Mouse (Mus musculus) kidney, postnatal 36 days (tissue): ENCODE data around the gene Pfdn6.

Experiments used
- DNase-seq, 2 experiments: peaks; one replicate each; pipeline ENCODE4 v3.0.0; 2021 to 2022; ENCODE audit warnings: mixed read lengths in 2 of 2

The Pfdn6 gene

DNA sequence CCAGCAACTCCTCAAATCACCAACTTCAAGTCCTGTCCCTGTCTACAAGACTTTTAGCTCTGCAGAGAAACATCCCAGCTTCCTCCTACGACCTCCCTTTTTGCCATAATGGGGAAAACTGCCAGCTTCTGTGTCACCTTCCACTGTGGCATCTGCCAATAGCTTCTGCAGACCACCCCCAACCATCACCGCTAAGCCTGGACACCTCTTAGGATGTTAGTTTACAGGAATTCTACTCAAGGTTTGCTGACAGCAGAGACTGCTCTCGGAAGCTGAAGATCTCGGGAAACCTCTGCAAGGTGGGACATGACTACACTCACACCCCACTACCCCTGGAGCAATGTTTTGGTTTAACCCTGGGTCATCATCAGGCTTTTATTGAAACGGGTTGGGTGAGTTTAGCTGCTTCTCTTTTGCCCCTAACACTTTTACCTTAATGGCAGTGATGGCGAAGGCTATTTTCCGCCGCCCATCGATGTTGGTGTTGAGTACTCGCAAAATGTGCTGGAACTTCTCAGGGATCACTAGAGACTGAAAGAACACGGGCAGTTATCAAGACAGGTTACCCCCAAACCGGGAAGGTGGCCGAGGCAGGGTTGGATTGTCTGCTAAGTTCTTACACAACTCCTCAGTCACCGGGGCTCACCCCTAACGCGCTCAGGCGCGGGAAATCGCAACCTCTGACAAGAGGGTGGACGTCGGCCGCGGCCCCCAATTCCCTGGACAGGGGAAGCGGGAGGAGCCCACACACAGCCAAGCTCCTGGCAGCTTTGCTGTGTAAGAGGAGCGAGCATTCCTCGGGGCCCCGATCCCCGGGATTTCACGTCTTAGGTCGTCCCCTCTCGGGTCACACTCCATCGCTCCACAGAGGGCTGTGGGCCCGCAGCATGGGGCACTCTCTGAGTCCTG lies 14.8 kb upstream of the Pfdn6 start:
- DNase-seq = no peak

DNA sequence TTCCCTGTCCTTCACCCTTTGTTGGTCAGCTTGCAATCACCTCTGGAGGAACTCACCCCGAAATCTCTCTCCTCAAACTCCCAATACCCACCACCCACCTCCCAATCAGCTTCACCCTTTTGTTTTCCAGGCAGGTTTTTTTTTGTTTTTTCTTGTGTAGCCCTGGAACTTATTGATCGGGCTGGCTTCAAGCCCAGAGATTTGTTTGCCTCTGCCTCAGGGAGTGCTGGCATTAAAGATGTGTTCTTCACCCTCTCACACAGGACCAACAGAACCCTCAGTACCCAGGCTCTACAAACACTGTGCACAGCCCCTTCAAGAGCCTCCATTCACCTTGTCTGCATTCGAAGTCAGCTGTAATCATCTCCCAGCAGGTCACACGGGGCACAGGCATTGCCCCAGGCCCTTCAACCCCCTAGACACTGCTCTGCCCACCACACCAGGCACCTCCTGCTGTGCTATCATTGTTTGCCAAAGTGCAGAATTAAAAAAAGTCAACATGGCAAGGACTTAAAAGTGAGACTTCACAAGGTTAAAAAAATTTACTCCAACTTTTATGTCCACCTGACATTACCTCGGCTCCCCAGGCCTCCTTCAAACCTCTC lies 13.9 kb upstream of the Pfdn6 start:
- DNase-seq = no peak

DNA sequence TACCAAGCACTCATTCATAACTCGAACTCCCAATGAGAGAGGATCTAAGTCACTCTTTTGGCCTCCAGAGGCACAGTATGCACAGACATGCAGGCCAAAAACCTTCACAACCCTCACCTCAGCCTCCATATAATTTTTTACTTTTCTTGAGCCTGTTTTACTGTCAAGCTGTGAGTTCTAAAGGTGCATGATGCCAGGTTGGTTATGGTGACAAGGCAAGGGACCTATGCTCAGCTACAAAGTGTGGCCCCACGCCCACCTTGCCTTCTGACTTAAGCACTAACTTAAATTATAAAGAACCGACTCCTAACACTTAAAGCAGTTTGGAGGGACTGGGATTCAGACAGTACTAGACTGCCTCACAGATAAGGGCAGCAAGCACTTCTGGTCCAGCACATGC lies 13.2 kb upstream of the Pfdn6 start:
- no peak for DNase-seq

DNA sequence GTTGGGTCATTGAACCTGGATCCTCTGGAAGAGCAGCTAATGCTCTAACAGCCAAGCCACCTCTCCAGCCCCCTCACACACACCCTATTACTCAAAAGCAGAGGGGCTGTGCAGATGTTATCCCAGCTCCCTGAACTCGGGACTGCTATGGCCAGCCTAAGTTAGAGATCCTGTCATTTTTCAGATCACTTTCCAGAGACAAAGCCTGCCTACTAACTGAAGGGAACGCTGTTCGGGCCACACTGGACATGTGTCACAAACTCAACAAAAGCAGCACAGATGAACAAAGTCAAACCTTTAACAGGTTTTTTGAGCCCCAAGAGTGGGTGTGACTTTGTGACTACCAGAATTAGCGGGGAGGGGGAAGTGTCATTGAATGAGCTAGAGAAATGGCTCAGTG lies 12.7 kb upstream of the Pfdn6 start:
- no peak for DNase-seq

DNA sequence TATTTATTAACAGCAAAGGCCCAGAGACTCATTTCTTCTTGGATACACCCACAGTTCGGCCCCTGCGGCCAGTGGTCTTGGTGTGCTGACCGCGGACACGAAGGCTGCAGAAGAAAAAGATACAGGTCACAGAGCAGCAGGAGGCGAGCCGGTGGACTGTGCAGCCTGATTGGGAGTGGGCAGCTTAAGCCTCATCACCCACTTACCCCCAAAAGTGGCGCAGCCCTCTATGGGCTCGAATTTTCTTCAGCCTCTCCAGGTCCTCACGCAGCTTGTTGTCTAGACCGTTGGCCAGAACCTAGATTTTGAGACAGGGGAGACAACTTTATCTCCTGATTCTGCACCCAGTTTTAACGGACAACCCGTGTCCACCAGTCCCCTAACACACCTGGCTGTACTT lies 11.9 kb upstream of the Pfdn6 start:
- DNase-seq = peak in 1 of 2 experiments; percentile 4

DNA sequence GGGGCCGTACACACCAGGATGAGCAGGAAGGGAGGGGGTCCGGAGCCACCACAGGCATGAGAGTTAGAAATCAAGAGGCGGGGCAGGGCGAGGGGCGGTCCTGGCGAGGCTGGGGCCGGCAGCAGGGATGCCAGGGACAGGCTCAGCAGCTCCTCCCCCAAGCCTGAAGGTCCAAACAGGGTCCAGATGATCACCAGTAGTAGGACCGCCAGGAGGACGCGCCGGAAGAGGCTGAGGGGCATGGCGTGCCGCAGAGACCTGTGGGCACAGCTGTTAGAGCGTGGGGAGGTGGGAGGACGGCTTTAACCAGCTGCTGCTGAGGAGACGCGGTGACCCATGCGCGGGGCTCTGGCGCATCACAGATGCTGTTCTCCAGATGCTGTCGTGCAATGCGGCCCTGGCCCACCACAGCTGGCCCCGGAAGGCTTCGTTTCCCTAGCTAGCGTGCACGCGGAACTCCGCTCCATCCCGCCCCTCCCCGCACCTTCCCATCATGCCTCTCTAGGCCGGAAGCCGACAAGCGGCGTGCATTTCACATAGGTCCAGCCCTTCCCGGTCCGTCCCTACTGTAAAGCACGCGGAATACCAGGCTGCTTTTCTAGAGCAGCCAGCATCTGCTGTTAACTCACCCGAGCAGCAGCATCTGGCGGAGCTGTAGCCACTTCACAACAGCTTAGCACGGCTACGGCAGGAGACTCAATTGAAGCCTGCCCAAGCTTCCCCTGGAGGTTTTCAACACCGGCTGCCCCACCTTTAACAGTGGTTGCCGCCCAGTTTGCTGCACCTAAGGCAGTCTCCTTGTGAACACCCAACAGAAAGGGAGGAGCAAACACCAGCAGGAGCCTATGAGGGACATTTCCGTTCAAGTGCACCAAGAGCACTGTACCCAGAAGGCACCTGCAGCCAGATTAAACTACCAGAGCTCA lies 11.1 kb upstream of the Pfdn6 start, which contains the start of gene B3galt4:
TSS of gene B3galt4 (minus strand) at position 468 of the 926 bp plus-strand sequence.
- peak; percentile 81 to 90 for DNase-seq

DNA sequence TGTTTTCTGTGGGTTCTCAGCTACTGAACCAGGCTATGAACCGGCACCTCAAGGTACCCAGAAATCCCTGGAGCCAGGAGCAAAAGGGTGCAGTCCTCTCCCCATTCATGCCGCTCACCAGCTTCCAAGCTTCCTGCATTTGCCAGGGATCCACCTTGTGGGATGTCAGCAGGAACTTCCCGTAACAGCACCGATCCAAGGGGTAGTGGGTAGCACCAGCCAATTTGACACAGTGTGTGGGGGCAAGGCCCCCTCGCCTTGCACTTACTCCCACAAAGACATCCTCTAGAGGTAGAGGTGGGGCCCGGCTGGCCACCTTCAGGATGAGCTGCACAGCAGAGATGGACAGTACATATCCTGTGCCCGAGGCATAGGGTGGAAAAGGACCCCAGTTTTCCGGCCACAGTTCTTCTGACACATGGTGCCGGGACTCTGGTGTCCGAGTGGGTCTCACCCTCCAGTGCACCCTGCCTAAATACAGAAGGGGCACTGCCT lies 10.0 kb upstream of the Pfdn6 start:
- DNase-seq = no peak

DNA sequence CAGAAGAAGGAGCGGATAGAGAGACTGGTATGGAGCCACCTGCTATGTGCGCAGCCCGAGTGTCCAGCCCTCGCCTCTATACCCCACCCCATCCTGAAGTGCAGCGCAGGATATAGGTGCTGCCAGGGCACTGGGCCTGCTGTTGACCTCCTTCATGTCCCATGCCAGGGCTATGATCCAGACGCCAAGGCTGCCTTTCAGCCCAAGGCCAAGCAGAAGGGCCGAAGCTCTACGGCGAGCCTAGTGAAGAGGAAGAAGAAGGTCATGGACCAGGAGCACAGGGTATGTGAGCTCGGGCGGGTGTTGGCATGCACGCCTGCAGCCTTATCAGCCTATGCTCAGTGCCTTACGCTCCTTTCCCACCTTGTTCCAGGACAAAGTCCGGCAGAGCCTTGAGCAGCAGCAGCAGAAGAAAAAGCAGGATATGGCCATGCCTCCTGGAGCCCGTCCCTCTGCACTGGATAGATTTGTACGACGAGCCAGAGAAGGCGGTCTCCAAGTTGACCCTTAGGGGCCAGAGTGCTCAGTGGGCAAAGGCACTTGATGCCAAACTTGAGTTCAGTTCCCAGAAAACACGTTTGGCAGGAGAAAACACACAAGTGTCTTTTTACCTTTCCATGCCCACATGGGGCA lies 8.9 kb upstream of the Pfdn6 start:
- no peak for DNase-seq

DNA sequence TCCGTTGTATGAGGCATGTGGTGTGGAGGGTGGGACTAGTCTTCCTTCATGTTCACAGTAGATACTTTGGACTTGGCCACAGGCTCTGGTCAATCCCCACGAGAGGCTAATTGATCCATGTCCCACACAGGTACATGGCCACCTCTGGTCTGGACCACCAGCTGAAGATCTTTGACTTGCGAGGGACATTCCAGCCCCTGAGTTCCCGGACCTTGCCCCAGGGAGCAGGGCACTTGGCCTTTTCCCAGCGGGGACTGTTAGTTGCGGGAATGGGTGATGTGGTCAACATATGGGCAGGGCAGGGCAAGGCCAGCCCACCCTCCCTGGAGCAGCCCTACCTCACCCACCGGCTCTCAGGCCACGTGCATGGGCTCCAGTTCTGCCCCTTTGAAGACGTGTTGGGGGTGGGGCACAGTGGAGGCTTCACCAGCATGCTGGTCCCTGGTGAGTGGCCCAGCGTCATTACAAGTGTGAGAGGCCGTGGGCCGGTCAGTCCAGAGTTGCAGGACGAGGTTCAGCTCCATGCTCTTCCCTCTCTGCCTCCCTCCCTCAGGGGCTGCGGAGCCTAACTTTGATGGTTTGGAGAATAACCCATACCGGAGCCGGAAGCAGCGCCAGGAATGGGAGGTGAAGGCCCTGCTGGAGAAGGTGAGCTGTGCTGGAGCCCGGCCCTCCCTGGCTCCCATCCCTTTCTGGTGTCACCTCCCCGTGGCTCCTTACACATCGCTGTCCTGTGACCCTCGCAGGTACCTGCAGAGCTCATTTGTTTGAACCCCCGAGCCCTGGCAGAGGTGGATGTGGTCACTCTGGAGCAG lies 8.2 kb upstream of the Pfdn6 start:
- DNase-seq = no peak

DNA sequence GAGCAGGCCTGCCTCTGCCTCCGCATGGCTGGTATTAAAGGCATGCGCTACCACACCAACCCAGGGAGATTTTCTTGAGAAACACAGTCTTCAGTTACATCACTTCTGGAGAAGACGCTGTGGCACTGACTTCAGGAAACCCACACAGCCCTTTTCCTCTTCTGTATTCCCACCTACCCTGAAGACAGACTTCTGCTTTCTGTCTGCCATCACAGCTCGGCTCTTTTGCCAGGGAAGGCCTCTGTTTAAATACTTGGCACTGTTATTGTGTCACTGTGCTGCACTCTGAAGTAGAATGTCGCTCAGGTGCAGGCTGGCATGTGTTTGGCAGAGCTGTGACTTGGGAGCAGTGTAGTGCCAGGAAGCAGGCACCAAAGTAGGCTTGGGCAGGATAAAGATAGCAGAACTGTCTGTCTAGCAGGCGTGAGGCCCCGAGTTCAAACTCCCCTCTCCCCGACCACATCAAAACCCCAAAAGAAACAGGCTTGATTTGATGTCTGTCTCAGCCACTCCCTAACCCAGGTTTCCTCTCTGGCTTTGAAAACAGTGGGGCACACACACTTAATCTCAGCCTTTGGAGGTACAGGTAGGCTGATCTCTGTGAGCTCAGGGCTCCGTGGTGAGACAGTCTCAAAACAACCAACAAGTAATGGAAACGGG lies 7.4 kb upstream of the Pfdn6 start:
- no peak for DNase-seq

DNA sequence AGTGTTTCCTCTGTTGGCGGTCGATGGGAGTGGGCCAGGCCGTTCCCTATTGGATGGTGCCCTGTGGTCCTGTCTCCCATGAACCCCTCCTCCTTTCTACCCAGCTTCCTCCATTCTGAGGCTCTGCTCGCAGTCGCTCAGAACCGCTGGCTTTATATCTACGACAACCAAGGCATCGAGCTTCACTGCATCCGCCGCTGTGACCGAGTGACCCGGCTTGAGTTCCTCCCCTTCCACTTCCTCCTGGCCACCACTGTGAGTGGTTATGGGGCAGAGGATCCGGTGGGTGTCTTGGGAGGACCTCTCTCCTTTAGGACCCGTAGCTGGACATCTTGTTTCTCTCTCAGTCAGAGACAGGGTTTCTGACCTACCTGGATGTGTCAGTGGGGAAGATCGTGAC lies 3.3 kb upstream of the Pfdn6 start:
- no peak for DNase-seq

DNA sequence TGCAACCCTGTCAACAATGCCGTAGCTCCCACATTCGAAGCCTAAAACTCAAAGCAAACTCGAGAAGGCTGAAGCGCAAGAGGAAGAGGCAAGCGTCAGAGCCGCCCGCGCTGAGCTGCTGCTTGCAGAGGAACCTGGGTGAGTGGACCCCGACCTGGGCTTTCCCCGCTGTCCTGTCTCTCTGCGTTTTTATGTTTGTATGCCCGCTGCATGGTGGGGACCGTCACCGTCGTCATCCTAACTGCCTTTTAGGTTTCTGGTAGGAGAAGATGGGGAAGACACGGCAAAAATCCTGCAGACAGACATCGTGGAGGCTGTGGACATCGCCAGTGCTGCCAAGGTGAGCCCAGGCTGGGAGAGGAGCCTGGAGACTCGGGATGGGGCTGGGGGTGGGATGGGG lies 1.2 kb upstream of the Pfdn6 start:
- DNase-seq = no peak

DNA sequence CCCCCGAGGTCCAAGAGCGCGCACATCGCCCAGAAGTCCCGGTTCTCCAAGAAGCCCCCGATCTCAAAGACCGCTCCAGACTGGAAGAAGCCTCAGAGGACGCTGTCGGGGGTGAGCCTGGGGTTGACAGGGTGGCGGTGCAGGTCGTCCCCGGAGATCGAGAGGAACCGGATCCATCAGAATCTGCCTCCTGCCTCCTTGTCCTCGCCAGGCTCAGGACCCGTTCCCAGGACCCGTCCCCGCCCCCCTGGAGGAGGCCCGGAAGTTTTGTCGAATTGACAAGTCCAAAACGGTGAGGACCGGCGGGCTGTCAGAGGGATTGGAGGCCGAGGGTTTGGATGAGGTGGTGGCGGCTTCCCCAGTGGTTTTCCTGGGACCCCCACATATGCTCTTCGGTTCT lies 838 bp upstream of the Pfdn6 start:
- DNase-seq = peak in 1 of 2 experiments; percentile 64

DNA sequence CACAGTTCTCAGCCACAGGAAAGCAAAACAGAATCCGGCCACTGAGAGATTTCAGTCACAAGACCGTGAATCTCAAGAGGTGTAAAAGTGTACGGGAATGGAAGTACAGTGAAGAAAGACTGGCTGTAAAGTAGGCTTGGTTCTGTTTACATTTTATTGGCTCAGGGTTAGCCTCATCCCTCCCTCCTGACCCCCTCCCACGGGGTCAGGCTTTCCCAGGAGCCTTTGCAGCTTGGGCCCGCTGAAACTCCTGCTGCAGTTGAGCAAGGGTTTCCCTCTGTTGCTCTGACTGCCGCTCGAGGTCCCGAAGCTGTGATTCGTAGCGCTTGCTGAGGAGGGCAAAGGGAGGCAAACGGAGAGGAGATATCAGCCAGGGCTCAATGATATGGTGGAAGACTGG lies 1.4 kb downstream of the Pfdn6 start:
- no peak for DNase-seq

DNA sequence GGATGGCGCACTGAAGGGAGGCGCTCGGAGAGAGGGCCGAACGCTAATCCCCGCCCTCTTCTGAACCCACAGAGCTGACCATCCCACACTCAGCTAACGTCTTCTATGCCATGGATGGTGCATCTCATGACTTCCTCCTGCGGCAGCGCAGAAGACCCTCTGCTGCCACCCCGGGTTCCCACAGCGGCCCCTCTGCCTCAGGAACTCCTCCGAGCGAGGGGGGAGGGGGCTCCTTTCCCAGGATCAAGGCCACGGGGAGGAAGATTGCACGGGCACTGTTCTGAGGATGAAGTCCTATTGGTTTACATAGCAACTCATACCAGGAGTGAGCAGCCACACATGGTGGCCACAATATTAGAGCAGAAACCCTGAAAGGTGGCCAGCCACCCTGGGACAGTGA lies 3.1 kb downstream of the Pfdn6 start:
- no peak for DNase-seq

DNA sequence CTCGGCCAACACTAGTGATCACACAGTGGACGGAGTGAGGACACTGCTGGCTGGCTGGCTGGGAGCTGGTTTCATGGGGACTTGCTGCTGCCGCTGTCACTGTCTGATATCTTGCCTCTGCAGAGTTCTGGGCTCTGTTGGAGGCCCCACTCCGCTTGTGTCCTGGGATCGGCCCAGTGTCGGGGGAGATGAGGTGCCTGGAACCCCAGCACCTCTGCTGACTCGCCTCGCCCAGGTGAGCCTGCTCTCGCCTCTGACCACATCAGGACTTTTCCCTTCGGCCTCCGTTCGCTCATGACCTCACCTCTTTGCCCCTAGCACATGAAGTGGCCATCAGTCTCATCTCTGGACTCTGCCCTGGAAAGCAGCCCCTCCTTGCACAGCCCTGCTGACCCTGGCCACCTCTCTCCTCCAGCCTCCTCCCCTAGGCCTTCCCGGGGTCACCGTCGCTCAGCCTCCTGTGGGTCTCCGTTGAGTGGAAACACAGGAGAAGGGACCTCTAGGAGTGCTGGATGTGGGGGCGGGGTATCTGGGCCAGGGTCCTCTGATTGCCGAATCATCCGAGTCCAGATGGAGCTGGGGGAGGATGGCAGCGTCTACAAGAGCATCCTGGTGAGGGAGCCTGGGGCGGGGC lies 4.6 kb downstream of the Pfdn6 start:
- no peak for DNase-seq

DNA sequence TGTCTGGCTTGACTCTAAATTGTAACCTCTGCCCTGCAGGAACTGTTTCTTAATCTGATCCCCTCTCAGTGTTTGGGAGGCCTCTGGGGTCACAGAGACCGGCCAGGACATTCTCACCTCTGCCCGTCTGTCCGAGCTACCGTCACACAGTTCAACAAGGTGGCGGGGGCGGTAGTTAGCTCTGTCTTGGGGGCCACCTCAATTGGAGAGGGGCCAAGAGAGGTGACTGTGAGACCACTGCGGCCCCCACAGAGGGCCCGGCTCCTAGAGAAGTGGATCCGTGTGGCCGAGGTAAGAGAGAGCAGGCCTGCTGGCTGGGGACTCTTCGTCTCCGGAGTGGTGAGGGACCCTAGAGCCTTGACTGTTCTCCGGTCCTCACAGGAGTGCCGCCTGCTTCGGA lies 7.2 kb downstream of the Pfdn6 start:
- no peak for DNase-seq

DNA sequence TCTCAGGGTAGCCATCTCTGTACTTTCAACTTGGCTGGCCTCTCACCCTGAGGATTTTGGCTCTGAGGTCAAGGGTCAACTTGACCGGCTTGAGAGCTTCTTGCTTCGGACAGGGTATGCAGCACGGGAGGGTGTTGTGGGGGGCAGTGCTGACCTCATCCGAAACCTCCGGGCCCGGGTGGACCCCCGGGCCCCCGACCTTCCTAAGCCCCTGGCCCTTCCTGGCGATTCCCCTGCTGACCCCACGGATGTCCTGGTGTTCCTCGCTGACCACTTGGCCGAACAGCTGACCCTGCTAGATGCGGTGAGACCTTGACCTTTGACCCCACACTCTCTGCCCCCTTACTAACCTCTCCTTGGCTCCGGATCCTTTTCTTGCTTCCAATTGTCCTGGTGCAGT lies 7.7 kb downstream of the Pfdn6 start:
- DNase-seq = no peak

DNA sequence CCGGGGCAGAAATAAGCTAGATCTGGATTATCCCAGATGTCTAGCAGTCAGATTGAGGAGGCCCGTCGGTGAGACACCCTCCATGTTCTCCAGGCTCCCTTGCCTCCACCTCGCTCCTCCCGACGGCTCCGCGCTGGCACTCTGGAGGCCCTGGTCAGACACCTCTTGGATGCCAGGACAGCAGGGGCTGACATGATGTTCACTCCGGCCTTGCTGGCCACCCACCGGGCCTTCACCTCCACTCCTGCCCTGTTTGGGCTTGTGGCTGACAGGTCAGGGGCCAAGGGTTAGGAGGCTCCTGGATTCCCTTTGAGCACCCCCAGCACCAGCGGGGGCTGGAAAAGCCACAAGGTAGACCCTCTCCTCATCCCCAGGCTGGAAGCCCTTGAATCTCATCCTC lies 8.2 kb downstream of the Pfdn6 start:
- no peak for DNase-seq

DNA sequence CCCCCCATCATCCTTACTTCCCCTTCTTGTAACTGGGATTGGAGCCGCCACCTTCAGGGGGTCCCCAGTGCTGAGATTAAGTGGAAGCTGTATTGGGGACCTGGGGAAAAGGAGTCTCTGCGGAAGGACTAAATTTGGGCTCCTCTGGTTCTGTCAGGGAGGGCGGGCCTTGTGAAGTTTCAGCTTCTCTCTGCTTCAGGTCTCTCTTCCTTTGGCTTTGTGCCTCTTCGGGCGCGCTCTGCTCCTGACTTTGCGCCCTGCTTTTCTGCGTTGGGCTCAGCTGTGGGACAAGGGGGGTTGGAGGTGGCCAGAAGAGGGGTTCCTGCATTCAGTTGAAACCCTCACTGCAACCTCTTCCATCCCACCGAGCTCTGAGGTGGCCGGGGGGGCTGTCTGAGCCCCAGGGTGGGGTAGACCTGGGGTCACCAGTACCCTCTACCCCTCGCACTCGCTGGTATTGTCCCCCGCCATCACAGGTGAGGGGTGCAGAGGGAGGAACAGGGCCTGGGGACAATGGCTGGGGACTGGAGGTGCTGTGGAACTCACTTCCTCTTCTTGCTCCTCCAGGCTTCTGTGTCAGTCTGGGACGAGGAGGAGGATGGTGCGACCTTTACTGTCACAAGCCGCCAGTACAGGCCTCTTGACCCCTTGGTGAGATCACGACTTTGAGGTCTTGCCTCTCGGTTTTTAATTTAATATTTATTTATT lies 8.8 kb downstream of the Pfdn6 start:
- no peak for DNase-seq
